Comparison of ENCODE assay signal across 8 mouse cellular contexts in genomic region chr9:105309553-105310281, GRCm38 (mm10).
DNase-seq lines count a peak whose midpoint lies in the region; ATAC-seq and TF ChIP-seq lines count a peak whose summit lies in the region.

No protein-coding gene starts in this region.

- intact Hi-C loops in gastrocnemius, postnatal 14 days (cut with DNase I; ENCODE audit: low total_unique reads), result no loop called here

- no peaks in the 10 kb centered on the region for H3K4me1 ChIP-seq in liver, embryonic 11.5 days (replicated peaks; ENCODE audit: control insufficient read depth, insufficient read depth, low read length)
- H3K4me1 ChIP-seq in midbrain, postnatal 0 days (ENCODE audit: insufficient read depth, low read length), result no peaks in the 10 kb centered on the region
- H3K4me1 ChIP-seq in cerebellum, adult 2 months (ENCODE audit: control insufficient read depth, insufficient read depth, low read length), result no peaks in the 10 kb centered on the region

- peak; percentile 15 for DNase-seq in liver
- no peak for DNase-seq in liver, embryonic 11.5 days (ENCODE audit: low spot score)
- peak; percentile 9 for DNase-seq in embryo, embryonic 9.5 days (ENCODE audit: extremely low spot score)
- peak; percentile 81 to 82 for DNase-seq in kidney, postnatal 4 days
- peak; percentile 80 for DNase-seq in midbrain, postnatal 0 days (ENCODE audit: low spot score)
- DNase-seq in gastrocnemius, postnatal 14 days, result no peak
- no peak for DNase-seq in cerebellum, adult 2 months
- no peak for DNase-seq in cerebellum, adult 11 months

- TF ChIP-seq CTCF in midbrain, postnatal 0 days (IDR thresholded peaks at IDR 0.05), result no peak
- no peak for TF ChIP-seq CTCF in cerebellum, adult 2 months (IDR thresholded peaks at IDR 0.05; ENCODE audit: borderline replicate concordance, insufficient read depth, low read depth, low read length)

- 45% methylated on average over 9 of the region's 9 CpGs for WGBS in liver, embryonic 11.5 days
- 24% methylated on average over 9 of the region's 9 CpGs for WGBS in midbrain, postnatal 0 days
- WGBS in cerebellum, adult 2 months, result 4% methylated on average over 9 of the region's 9 CpGs

- H3K27ac ChIP-seq in liver, embryonic 11.5 days (ENCODE audit: low read depth, low read length), result no peak overlapping the region
- H3K27ac ChIP-seq in midbrain, postnatal 0 days (ENCODE audit: low read depth, low read length), result no peak overlapping the region
- no peak overlapping the region for H3K27ac ChIP-seq in cerebellum, adult 2 months (ENCODE audit: insufficient read depth, low read length)

- no peak overlapping the region for H3K4me2 ChIP-seq in liver, embryonic 11.5 days
- H3K4me2 ChIP-seq in midbrain, postnatal 0 days (ENCODE audit: low read depth, low read length, poor library complexity, severe bottlenecking), result no peak overlapping the region

- no peak overlapping the region for H3K9ac ChIP-seq in liver, embryonic 11.5 days (ENCODE audit: low read depth, low read length)
- H3K9ac ChIP-seq in midbrain, postnatal 0 days (replicated peaks; ENCODE audit: low read length, poor library complexity, severe bottlenecking), result no peak overlapping the region

- ATAC-seq in liver, embryonic 11.5 days (replicated peaks; ENCODE audit: low FRiP score), result no peak
- no peak for ATAC-seq in midbrain, postnatal 0 days (ENCODE audit: low FRiP score)

- no peak for TF ChIP-seq POLR2A in cerebellum, adult 2 months (IDR thresholded peaks at IDR 0.05; ENCODE audit: borderline replicate concordance, insufficient read depth, low read length)

- H3K4me3 ChIP-seq in liver, embryonic 11.5 days (ENCODE audit: low read depth, low read length), result no peak overlapping the region
- H3K4me3 ChIP-seq in midbrain, postnatal 0 days (ENCODE audit: low read depth, low read length), result no peak overlapping the region
- no peak overlapping the region for H3K4me3 ChIP-seq in cerebellum, adult 2 months (replicated peaks; ENCODE audit: insufficient read depth, low read depth, low read length)

- no peaks in the 10 kb centered on the region for H3K36me3 ChIP-seq in liver, embryonic 11.5 days (ENCODE audit: control insufficient read depth, insufficient read depth, low read length)
- H3K36me3 ChIP-seq in midbrain, postnatal 0 days (ENCODE audit: insufficient read depth, low read length), result no peaks in the 10 kb centered on the region

- no peaks in the 10 kb centered on the region for H3K27me3 ChIP-seq in liver, embryonic 11.5 days (replicated peaks; ENCODE audit: control insufficient read depth, insufficient read depth, low read length)
- H3K27me3 ChIP-seq in midbrain, postnatal 0 days (ENCODE audit: insufficient read depth, low read length), result no peaks in the 10 kb centered on the region
- H3K27me3 ChIP-seq in cerebellum, adult 2 months (ENCODE audit: control insufficient read depth, insufficient read depth, low read length), result no peaks in the 10 kb centered on the region; the same call in 1 of the 2 replicates

- no peaks in the 10 kb centered on the region for H3K9me3 ChIP-seq in liver, embryonic 11.5 days (ENCODE audit: control insufficient read depth, low read length)
- no peaks in the 10 kb centered on the region for H3K9me3 ChIP-seq in midbrain, postnatal 0 days (ENCODE audit: low read length)

Comparison
In these comparisons a context has a peak if more than half of its experiments do, and no peak if none do; other contexts are left out.
1. DNase-seq: peak in liver (single experiment), embryo, embryonic 9.5 days (single experiment), kidney, postnatal 4 days (2 of 2) and midbrain, postnatal 0 days (single experiment); none in liver, embryonic 11.5 days (single experiment), gastrocnemius, postnatal 14 days (single experiment), cerebellum, adult 2 months (0 of 2) and cerebellum, adult 11 months (single experiment).